Mouse (Mus musculus) layer of hippocampus, adult 2 months (tissue): ENCODE results near the gene Slc28a1. TPM values are rescaled to one million over a fixed set of nuclear protein-coding genes. Genes with fewer than 3 reads are reported as not detected.

Experiments used
- DNase-seq, 2 experiments: peaks; one replicate each; pipeline ENCODE4 v3.0.0; 2022; ENCODE audit warnings: low spot score in 2 of 2
- H3K27ac ChIP-seq: fragments of 200-600 bp; 2 replicates; pipeline ENCODE4 v1.8.1; 2022
- H3K4me3 ChIP-seq: fragments of 200-600 bp; 2 replicates; pipeline ENCODE4 v1.8.1; 2022; ENCODE audit warnings: mild to moderate bottlenecking
- CTCF ChIP-seq: fragments of 200-600 bp; conservative IDR thresholded peaks from 2 replicates; pipeline ENCODE4 v1.8.1; 2022; ENCODE audit warnings: antibody characterized with exemption, mild to moderate bottlenecking, moderate library complexity
- total RNA-seq, 2 experiments: library from RNA; stranded (reverse); gene quantifications; 2 replicates each; pipeline ENCODE4 v1.2.3; 2021

Slc28a1 gene
- total RNA-seq, 2 experiments from 2014 or later: not detected

DNA sequence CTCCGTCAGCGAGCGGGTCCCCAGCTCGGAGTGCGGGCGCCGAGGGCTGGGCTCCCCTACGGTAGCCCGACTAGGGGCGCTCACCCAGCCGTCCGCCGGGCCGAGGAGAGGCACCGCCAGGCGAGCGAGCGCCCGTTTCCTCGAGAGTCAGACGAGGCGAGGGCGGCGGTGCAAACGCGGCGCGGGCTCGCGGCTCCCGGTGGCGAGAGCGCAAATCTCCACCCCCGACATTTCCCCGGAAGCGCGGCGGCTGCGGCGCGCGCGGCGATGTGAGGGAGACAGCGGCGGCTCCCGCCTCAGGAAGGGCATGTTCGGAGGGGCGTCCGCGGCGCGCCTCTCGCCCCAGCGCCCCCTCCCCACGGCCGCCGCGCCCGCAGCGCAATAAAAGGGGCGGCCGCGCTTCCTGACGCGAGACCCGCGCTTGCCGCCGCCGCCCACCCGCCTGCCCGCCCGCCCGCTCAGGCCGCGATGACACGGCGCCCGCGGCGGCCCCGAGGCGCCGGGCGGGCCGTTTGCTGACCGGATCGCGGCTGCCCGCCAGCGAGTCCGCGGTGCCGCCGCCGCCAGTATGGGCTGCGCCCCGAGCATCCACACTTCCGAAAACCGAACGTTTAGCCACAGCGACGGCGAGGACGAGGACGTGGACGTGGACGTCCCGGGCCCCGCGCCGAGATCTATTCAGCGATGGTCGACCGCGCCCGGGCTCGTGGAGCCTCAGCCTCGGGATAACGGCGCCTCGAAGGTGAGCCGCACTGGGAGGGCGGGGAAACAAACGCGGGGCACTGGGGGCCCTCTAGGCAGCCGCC is 99.0 kb downstream of the Slc28a1 start, which contains the start of gene Pde8a:
Pde8a (plus strand) TSS at position 250 of the 806 bp plus-strand sequence.
- Histone ChIP-seq H3K4me3 (peak within 1 kb of the TSS; percentile 58), H3K27ac (peak within 1 kb of the TSS; percentile 80)
- DNase-seq: no peak
- TF ChIP-seq CTCF: no peak

GRCm38 (mm10) chr7:81214153-81214907 is 99.7 kb downstream of the Slc28a1 start:
- DNase-seq: no peak
- Histone ChIP-seq H3K4me3 (peak overlapping the region; percentile 58), H3K27ac (peak overlapping the region; percentile 79)
- no peak for TF ChIP-seq CTCF

DNA sequence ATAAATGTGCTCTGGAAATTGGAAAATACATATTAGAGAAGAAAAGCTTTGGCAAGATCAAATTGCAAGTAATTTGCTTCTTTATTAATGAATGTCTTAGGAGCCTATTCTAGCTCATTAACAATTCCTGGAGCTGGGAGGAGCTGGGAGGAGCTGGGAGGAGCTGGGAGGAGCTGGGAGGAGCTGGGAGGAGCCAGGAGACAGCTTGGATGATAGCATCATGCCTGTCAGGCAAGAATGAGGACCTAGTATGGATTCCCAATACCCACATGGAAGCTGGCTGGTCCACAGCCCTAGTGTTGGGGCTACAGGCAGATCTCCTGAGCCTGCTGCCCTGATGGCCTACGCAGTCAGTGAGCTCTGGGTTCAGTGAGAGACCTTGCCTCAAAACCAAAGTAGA is 101.4 kb downstream of the Slc28a1 start:
- Histone ChIP-seq H3K4me3 (no peak overlapping the region), H3K27ac (no peak overlapping the region)
- TF ChIP-seq CTCF: no peak
- no peak for DNase-seq

- no peak overlapping the region for H3K27ac ChIP-seq
- no peak for TF ChIP-seq CTCF
- H3K4me3 ChIP-seq: no peak overlapping the region
- DNase-seq: no peak
Observed at GRCm38 (mm10) chr7:81219321-81219720, 104.7 kb downstream of the Slc28a1 start.

Other genes starting within 250 kb of the Slc28a1 start
- 10 to 100 TPM; 31.2 to 33.3 TPM for gene Wdr73, start 213.5 kb upstream of the Slc28a1 start, total RNA-seq
- 10 to 100 TPM; 10.7 to 13.7 TPM for gene Nmb, start 209.7 kb upstream of the Slc28a1 start, total RNA-seq
- 10 to 100 TPM; 54.2 to 56.2 TPM for gene Sec11a, start 167.0 kb upstream of the Slc28a1 start, total RNA-seq
- 10 to 100 TPM; 22.9 to 23.6 TPM for gene Zfp592, start 121.1 kb upstream of the Slc28a1 start, total RNA-seq
- gene Alpk3, start 57.2 kb upstream of the Slc28a1 start, total RNA-seq: under 1 TPM; 0.64 to 0.67 TPM
- 1 to 10 TPM; 7.2 to 8.4 TPM for gene Pde8a, start 98.8 kb downstream of the Slc28a1 start, total RNA-seq
- 100 to 1,000 TPM; 606 to 625 TPM for gene Rps17, start 230.5 kb downstream of the Slc28a1 start, total RNA-seq